Mouse (Mus musculus) left cerebral cortex, postnatal 4 days (tissue): Measurements from ENCODE around the gene Psmd11. TPM values are rescaled to one million over a fixed set of nuclear protein-coding genes. Genes with fewer than 3 reads are reported as not detected.
A peak's percentile ranks its signal among the peaks of the same experiment; 100 is the strongest.

ENCODE experiments used
- DNase-seq: peaks from one replicate; pipeline ENCODE4 v3.0.0-alpha.2; 2022
- intact Hi-C: fragments of 180-260 bp; cut with DNase I; formaldehyde crosslinking; loops from one replicate; pipeline ENCODE4 v1.15.1; 2025
- total RNA-seq, 2 experiments: library from RNA; stranded (reverse); gene quantifications; 2 replicates each; pipeline ENCODE4 v1.2.3; 2021

Psmd11 gene
- total RNA-seq, 2 experiments from 2014 or later, result 117 to 120 TPM

DNA sequence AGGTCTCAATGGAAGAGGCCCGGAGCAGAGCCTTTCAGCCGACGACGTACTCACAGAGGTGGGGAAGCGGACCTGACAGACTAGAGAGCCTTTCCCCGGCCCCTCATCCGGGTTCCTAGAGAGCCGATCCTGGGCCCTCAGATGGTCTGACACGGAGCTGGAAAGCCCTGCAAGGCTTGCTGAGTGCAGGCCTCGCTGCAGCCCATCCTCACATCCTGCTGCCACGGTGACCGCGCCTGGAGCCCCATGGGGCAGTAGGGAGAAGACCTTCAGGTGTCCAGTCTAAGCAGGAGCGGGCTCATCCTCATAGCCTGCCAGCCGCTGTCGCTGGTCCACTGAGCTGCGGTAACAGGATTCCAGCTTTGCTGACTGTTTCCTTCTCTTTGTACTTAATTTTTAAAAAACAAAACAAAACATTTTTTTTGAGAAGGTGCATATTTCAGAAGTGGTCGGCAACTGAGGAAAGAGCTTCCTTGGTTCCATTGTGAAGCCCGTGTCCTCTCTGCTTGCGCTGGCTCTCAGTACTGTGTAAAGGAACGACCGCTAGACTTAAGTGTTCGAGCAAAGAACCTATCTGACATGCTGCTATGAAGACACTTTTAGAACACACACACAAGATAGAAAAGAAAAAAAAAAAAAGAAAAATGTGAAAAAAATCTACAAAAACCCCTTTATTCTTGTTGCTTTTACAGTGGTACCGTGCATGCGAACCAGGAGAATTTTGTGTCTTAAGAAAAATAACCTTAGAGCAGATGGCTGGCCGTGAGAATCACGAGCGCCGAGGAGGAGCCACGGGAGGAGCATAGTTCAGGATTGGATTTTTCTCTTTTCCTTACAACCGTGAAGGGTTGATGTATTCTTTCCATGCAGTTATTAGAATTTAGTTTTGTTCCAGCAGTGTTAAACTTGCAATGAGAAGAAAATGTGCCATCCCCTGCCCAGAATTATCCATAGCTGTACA is 51.8 kb downstream of the Psmd11 start:
- intact Hi-C loops, result loop anchor here (2.0 to 5.0 kb wide), 5 partner anchors 37 to 192 kb away; no protein-coding TSS in a partner anchor
- DNase-seq, result no peak

DNA sequence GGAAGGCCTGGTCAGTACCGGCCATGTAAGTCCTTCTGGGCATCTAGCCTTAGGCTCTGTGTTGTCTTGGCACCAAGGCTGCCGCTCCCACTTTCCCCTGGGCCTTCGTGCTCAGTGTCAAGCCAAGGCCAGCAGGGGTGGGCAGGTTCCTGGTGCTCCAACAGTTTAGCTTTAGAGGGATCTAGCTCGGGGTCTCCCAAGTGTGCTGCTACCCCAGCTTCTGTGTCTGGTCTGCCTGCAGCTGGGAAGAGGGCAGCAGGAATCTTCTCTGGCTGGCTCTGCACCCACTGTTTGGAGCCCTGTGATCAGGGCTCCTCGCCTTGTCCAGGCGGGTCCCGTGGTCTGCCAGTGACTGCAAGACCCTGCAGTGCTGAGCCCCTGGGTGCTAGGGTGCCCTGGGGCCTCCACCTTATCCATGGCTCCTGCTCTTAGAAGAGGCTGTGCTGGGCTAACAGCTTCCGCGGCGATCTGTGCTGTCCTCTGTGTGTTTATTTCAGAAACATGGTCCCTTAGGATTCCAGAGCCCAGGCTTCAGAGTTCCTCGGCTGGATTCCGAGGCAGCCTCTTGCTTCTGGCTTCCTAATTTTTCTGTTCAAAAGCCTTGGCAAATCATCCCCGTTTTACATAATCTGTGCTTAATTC is 53.1 kb downstream of the Psmd11 start:
- intact Hi-C loops, result loop anchor here (5.0 kb wide), 2 partner anchors 36 to 71 kb away; no protein-coding TSS in a partner anchor

DNA sequence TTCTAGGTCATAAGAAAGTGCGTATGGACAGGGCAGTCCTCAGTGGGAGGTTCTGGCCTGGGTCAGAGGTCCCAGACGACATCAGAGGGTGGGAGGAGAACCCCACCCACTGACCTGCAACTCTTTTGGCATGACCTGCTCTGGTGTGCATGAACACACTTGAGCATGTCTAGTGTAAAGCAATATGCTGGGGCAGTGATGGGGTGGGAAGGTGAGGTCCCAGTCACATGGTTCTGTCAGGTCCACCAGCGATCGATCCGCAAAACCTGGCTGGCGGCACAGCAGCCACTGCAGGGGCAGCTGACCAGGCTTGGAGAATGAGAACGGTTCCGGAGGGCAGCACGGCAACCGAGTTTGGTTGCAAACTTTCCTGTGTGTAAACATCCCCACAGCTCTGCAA is 53.9 kb downstream of the Psmd11 start:
- intact Hi-C loops, result loop anchor here (5.0 kb wide), 2 partner anchors 35 to 70 kb away; no protein-coding TSS in a partner anchor
- no peak for DNase-seq

More for the DNA sequence above, 53.1 kb downstream of the Psmd11 start:
- DNase-seq, result no peak

DNA sequence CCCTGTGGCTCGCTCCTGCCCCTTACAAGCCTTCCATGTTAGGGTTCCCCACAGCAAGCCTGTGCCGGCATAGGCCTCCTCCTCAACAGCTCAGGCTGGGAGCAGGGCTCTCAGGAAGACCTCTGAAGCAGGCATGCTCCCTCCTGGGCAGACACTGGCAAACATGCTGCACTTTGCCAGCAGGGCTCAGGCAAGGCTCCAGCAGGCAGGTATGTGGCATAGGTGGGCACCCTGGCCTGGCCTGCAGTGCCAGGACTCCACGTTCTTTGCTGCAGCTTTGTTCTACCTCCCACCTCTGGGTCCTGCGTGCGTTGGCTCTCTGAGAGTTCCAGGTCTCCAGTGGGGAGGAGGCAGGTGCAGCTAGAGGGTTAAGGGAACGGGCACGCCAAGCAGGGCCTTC is 54.5 kb downstream of the Psmd11 start:
- no peak for DNase-seq

DNA sequence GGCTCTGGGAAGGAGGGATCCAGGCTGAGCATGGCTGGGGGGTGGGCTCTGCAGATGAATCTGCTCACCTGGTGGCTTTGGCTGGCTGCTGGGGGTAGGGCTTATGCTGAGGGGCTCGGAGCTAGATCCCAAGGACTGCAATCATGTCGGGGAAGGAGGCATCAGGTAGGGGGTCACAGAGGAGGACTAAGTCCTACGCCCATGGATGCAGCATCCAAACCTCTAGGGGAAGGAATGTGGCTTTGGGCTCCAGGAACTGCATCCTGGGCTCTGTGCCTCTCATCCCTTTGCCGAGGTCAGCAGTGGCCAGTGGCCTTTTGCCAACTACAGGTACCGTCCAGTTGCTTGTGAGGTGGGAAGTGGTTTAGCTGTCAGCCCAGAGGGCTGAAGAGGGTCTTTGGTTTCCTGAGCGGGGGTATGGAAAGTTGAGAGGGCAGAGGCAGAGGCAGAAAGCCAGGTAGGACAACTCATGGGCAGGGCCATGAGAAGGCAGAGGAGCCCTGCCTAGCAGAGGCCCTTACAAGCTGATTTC is 55.2 kb downstream of the Psmd11 start:
- DNase-seq, result no peak
- intact Hi-C loops, result loop anchor here (5.0 kb wide), 2 partner anchors 34 to 69 kb away; no protein-coding TSS in a partner anchor

More for the DNA sequence above, 54.5 kb downstream of the Psmd11 start:
- intact Hi-C loops, result loop anchor here (5.0 kb wide), 2 partner anchors 34 to 69 kb away; no protein-coding TSS in a partner anchor

DNA sequence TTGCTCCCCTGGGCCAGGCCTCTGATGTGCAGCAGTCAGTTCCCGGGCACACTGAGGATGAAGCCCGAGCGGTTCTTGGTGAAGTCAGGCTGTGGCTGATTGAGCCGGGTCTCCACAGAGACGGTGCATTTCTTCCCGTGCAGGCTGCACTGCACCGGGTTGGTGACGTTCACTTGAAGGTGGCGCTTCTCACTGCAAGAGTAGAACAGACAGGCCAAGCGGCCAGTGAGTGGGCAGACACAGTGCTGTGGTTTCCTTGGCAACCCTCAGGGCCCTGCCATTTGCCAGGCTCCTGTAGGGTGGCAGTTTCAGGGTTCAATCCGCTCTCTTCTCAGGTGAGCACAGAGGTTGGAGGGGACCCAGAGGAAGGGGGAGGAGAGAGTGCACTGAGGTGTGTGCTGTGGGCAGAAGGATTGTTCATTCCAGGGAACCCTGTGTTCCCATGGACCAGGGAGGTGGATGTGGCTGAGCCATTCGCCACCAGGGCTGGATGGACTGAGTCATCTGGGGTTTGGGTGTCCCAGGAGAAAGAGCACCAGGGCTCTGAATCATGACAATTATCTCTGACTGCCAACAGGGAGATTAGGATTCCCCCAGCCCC is 55.9 kb downstream of the Psmd11 start:
- peak; percentile 85 for DNase-seq
- intact Hi-C loops, result loop anchor here (5.0 kb wide), 2 partner anchors 33 to 68 kb away; no protein-coding TSS in a partner anchor

DNA sequence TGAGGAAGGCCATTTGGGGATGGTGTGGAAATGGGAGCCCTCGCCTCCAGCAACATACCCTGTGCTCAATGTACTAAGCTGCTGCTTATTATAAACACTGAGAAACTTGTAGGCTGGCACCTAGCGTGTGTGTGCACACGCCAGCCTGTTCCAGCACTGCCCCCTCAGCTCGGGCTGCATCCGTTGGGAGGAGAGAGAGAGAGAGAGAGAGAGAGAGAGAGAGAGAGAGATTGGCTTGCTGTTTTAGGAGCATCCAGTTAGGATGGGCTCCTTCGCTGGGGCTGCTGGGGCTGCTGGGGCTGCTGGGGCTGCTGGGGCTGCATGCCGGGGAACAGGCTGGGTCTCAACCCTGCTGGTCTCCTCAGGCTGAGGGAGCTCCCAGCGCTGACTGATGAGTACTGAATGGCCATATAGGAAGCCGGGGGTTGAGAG is 56.7 kb downstream of the Psmd11 start:
- DNase-seq, result no peak

DNA sequence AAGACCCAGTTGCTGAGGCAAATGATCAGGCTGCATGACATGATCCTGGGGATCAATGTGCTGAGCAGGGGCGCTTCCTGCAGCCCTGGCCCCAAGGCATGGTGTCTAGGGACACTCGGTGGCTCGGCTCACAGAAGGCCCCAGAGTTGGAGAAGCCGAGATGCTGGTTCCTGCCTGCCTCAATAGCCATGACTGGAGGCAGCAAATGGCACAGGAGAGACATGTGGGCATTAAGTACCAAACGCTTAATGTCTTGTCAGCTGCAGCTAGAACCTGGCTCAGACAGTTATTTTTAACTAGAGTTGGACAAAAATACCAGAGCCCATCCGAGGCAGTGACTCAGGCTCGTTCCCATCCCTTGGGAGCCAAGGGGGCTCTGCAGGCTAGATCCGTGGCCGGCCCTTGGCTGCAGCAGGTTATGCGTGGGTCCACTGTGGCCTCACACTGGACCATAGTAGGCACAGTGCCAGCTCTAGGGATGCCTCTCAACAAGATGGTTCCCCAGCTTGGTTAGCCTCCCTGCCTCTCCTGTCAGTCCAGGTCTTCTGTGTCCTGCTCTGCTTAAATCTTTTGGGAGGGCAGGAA is 57.3 kb downstream of the Psmd11 start:
- intact Hi-C loops, result no loop called here
- DNase-seq, result no peak

More for the DNA sequence above, 56.7 kb downstream of the Psmd11 start:
- intact Hi-C loops, result no loop called here

DNA sequence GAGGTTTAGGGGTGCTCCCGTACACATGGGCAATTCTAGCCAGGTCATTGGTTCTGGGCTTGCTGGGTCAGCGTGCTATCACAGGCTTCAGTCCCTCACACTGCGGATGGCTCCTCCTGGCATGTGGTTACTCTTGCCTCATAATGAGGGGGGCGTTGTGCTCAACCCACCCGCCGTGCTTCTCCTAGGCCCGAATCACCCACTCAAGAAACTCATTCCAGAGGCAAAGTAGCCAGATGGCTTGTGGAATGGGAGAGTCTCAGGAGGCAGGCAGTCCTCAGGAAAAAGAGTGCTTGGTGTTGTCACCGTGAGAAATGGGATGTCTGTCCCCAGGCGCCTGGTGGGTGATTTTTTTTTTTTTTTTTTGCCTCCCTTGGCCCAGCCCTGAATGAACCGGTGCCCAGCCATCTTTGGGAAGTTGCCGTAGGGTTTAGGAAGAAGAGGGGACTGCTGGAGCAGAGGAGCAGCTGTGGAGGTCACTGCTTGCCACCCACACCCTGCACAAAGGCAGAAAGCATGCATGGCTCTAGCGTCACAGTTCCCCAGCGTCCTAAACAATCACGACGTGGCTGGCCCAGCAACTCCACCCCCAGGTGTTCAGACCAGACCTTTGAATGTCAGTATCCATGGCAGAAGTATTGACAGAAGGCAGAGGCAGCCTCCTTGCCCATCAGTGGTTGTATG is 59.6 kb downstream of the Psmd11 start:
- intact Hi-C loops, result no loop called here

DNA sequence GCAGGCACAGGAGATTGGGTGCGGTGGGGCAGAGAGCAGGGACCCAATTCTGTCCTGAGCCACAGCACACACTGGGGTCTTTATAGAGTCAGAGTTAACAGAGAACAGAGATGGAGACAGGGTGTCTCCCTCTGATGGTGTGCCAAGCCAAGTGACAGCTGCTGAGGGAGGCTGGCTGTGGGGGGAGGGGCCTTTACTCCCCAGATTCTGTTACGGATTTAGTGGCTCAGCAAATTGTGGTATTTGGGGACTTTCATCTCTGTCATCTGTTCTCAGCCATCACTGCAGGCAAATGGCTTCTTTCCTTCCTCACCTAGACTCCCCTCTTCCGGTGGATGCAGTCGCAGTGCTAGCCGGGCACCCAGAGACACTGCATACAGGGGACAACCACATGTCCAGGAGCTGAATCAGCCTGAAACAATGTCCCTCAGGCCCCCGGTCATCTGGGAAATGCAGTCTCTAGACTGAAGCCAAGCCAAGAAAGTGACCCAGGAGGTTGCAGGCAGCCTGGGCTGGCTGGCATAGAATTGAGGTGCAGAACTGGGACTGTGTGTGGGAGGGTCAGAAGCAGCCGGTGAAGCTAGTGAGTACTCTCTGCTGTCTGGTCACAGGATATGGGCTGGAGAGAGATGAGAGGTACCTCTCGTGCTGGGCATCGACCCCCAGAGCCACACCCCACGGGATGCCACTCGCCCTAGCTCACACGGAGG is 60.9 kb downstream of the Psmd11 start:
- intact Hi-C loops, result no loop called here
- DNase-seq, result peak; percentile 76

More for the DNA sequence above, 59.6 kb downstream of the Psmd11 start:
- no peak for DNase-seq

DNA sequence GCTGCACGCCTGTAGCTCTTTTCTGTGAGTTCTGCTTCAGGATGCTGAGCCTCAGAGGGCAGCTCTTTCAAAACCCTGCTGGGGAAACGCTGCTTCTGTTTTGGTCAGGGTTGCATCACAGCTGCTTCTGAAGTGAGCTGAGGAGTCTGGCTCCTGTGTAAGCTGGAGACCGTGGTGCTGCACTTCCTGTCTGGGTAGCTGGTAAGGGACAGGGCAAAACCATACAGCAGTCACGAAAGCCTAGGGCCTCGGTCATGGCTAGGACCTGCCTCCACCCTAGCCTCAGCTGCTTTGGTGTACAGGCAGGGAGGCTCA is 61.4 kb downstream of the Psmd11 start:
- intact Hi-C loops, result no loop called here
- DNase-seq, result no peak

DNA sequence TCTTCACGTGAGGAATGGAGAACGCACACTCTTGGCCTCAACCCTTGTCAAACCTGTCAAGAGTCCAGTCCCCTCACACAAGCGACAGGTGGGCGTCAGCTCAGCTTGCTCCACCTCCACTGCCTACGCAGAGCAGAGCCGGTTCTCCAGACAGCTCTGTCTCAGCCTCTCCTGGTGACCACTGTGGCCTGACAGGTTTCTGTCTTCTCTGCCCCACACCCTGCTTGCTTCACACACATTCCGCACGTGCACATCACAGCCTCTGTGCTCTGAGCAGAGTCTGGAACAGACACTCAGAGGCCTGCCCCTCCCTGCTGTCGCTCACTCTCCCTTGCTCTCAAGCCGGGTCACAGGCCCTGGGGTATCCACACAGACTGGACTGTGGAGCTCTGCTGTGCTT is 62.4 kb downstream of the Psmd11 start:
- intact Hi-C loops, result no loop called here
- no peak for DNase-seq

DNA sequence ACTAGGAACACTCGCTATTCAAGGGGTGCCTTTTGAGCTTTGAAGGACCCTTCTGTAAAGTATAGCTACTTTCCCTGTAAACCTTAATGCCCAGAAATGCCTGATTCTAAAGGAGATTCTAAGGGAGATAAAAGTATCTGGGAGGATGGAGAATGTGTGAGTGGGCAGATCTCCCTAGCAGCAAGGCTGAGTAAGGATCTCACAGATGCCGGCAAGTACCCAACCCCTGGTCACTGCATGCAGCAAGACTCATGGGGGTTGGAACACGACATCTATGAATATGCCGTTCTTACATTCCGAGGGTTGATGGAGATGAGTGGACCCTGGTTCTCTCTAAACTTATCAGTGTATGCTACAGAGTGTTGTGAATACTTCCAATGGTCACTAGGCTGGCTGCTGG is 64.8 kb downstream of the Psmd11 start:
- intact Hi-C loops, result no loop called here
- no peak for DNase-seq

DNA sequence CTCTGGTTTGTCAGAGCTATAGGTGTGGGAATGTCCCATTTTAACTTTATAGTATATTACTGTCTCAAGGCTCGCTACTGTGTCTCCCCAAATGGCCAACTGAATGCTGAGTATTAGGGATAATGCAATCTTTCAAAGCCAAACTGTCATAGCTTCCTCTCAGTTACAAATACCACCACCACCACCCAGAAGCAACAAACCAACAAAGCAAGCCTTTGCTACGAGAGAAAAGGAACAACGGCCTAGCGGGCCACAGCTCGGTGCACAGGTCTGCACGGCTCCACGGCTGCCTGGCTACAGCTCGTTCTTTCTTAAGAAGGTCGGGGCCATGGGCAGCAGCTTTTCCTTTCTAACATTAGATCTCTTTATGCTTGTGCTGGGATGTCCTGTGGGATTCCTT is 66.4 kb downstream of the Psmd11 start:
- DNase-seq, result no peak
- intact Hi-C loops, result no loop called here

DNA sequence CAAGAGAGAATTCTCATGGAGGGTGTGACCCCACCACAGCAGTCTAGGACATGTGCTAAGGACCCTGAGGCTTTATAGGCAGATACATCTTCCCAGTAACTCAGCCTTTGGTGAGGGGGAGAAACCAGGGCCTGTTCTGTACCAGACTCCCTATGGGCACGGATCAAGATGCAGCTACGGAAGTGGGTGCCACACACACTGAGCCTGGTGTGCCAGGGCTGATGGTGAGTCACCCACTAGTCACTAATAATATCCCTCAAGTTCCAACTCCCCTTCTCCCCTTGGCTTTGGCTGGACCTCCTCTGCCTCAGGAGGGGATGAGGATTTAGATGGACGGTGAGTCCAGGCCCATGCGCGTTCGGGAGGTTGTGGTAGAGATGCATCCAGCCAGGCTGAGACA is 67.6 kb downstream of the Psmd11 start:
- no peak for DNase-seq
- intact Hi-C loops, result no loop called here

DNA sequence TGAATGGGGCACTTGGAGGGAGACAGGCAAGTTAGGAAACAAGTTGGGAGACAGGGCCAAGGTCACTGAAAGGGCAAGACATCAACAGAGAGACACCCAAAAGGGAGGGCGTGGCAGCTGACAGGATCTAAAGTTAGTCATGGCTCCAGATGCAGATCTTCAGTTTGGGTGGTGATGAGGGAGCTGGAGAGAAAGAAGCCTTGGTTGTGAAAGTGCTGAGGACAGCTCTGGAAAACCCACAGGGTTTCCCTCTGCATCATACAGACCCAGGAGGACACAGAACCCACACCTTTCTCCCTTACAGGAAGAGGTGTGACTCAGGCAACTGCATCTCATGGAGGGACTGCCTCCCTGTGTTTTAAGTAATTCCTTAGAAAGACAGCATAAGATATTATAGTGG is 68.2 kb downstream of the Psmd11 start:
- no peak for DNase-seq
- intact Hi-C loops, result no loop called here

DNA sequence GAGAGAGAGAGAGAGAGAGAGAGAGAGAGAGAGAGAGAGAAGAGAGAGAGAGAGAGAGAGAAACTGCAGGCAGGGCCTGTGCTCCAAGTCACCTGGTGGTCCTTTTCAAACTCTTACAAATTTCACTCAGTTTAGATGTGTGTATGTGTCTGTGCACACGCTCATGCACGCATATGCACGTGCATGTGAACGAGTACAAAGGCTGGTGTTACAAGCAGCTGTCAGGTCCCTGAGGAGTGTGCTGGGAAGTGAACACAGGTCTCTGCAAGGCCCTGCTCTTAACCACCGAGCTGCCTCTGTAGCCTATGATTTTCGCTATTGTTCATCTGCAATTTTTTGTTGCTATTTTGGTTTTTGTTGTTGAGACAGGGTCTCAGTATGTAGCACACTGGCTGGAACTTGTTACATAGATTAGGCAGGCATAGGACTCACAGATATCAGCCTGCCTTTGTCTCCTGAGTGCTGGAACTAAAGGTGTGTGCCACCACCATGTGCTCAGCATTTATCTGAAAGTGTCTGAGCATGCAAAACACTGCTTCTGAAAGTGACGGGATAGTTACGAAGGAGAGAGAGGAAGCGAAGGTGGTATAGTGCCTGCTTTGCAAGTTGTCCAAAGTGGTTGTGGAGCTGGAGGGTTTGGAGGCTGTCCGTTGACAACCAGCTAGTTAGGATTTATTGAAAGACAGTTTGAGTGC is 69.0 kb downstream of the Psmd11 start:
- intact Hi-C loops, result no loop called here
- no peak for DNase-seq

DNA sequence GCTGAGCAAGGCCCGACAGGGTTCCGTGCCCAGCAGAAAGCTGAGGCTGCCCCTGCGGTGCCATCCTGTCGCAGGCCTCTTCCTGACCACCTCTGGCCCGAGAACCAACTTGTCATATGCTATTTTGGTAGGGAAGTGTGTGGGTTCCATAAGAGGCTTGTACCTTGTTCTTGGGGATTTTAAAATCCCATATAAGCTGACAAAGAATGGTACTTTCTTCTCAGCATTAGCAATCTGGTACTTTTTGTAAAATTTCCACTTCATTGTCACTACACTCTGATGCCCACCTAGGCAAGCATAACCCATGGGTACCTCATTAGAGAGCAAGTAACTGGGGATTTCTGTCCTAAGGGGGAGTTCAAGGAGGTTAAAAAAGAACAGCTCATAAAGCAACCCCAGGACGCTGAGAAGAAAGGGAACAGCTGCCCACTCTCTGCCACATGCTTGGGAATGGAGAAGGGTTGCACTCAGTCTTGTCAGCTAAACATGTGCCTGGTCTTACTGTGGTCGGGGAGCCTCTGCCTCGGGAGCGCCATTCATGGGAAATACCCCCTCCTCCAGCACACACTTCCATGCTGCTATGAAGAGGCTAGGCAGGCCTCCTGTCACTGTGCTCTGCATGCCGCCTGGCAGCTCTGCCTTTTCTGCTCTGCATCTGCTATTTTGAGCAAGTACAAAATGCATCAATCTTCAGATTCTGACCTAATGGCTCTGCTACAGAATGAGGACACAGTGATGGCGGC is 70.1 kb downstream of the Psmd11 start:
- no peak for DNase-seq
- intact Hi-C loops, result no loop called here
